Mouse (Mus musculus) kidney, adult 2 months (tissue): ENCODE data around the gene D430041D05Rik.

ENCODE experiments used
- CTCF ChIP-seq: fragments of 200-500 bp; conservative IDR thresholded peaks from 2 replicates; pipeline ENCODE4 v1.5.1; 2011; ENCODE audit warnings: low read depth, mild to moderate bottlenecking, control low read depth, low read length, moderate library complexity, mixed read lengths; ENCODE audit not compliant: insufficient read depth, insufficient read length
- POLR2A ChIP-seq: fragments of 200-500 bp; IDR thresholded peaks from one replicate; pipeline ENCODE4 v1.6.1; 2011; ENCODE audit warnings: low read depth, low read length, control low read depth

GRCm38 (mm10) chr2:104119097-104119496 is 291.7 kb downstream of the D430041D05Rik start:
- TF ChIP-seq CTCF (no peak), POLR2A (no peak)
